Mouse (Mus musculus) kidney, embryonic 14.5 days (tissue): ENCODE data around the gene Fam169b. TPM values are rescaled to one million over a fixed set of nuclear protein-coding genes. Genes with fewer than 3 reads are reported as not detected.

Experiments
- ATAC-seq: fragments of 200-750 bp; cut with Nextera tagmentation; 2 replicates; pipeline ENCODE4 v1.8.0; 2017; ENCODE audit warnings: moderate number of reproducible peaks, mild to moderate bottlenecking, moderate TSS enrichment, moderate library complexity; ENCODE audit not compliant: low FRiP score, low TSS enrichment
- H3K27ac ChIP-seq: fragments of 300-500 bp; sonication (generic); 2 replicates; pipeline ENCODE4 v1.5.1; 2014; ENCODE audit warnings: low read depth, mild to moderate bottlenecking, low read length, moderate library complexity, mixed read lengths
- H3K27me3 ChIP-seq: fragments of 300-500 bp; sonication (generic); 2 replicates; pipeline ENCODE4 v1.6.1; 2014; ENCODE audit warnings: mild to moderate bottlenecking, low read length; ENCODE audit not compliant: control insufficient read depth, insufficient read depth
- H3K36me3 ChIP-seq: fragments of 300-500 bp; sonication (generic); 2 replicates; pipeline ENCODE4 v1.6.1; 2014; ENCODE audit warnings: low read length, mixed read lengths; ENCODE audit not compliant: control insufficient read depth, insufficient read depth
- H3K4me1 ChIP-seq: fragments of 300-500 bp; sonication (generic); 2 replicates; pipeline ENCODE4 v1.6.1; 2014; ENCODE audit warnings: low read length, mixed read lengths; ENCODE audit not compliant: control insufficient read depth, insufficient read depth
- H3K4me2 ChIP-seq: fragments of 300-500 bp; sonication (generic); replicated peaks from 2 replicates; pipeline ENCODE4 v1.6.1; 2014; ENCODE audit warnings: low read depth, mild to moderate bottlenecking, low read length
- H3K4me3 ChIP-seq: fragments of 300-500 bp; sonication (generic); 2 replicates; pipeline ENCODE4 v1.5.1; 2014; ENCODE audit warnings: mild to moderate bottlenecking, low read length
- H3K9ac ChIP-seq: fragments of 300-500 bp; sonication (generic); 2 replicates; pipeline ENCODE4 v1.6.1; 2014; ENCODE audit warnings: low read depth, mild to moderate bottlenecking, low read length, moderate library complexity
- H3K9me3 ChIP-seq: fragments of 300-500 bp; sonication (generic); 2 replicates; pipeline ENCODE4 v1.6.1; 2016; ENCODE audit warnings: low read length; ENCODE audit not compliant: control insufficient read depth
- whole genome bisulfite sequencing: fragments of 180-500 bp; shearing (Covaris S2); extraction: QIAGEN DNeasy Blood & Tissue Kit; methylation state at CpG from one replicate; pipeline ENCODE4 v1.1.7; 2014; 5-methylcytosine and 5-hydroxymethylcytosine counted together
- polyA plus RNA-seq: library from polyadenylated mRNA; unstranded; fragments of >200 nt; fragmentation: Nextera tagmentation; extraction: Ambion mirVana; gene quantifications from 2 replicates; pipeline ENCODE4 v1.2.1, GENCODE M21; 2014

Gene Fam169b
- polyA plus RNA-seq, 1 experiment from 2014 or later, result 1.0 TPM

DNA sequence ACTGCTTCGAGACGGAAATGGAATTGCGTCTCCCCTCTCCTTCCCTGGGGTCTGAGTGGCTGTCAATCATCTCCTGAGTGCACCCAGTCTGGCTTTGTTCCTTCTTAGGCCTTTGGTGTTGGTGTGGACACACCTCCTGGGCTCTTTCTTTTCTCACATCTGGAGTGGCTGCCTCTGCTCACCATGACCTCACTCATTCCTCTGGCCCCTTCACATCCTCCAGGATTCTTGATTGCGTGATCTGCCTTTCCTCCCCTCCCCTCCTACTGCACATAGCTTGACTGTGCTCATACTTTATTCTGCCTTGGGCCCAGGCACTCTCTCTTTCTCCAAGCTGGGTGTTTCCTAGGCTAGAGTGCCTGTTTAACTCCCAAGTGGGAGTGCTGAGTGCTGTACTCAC, 41.4 kb downstream of the Fam169b start:
- H3K27me3 ChIP-seq, result no peaks in the 10 kb centered on the region
- no peak overlapping the region for H3K27ac ChIP-seq
- no peaks in the 10 kb centered on the region for H3K9me3 ChIP-seq
- no peak overlapping the region for H3K9ac ChIP-seq
- WGBS, result 83% methylated on average over 4 of the region's 4 CpGs
- ATAC-seq, result no peak
- no peak overlapping the region for H3K4me2 ChIP-seq
- no peaks in the 10 kb centered on the region for H3K36me3 ChIP-seq
- H3K4me1 ChIP-seq, result no peaks in the 10 kb centered on the region
- no peak overlapping the region for H3K4me3 ChIP-seq

DNA sequence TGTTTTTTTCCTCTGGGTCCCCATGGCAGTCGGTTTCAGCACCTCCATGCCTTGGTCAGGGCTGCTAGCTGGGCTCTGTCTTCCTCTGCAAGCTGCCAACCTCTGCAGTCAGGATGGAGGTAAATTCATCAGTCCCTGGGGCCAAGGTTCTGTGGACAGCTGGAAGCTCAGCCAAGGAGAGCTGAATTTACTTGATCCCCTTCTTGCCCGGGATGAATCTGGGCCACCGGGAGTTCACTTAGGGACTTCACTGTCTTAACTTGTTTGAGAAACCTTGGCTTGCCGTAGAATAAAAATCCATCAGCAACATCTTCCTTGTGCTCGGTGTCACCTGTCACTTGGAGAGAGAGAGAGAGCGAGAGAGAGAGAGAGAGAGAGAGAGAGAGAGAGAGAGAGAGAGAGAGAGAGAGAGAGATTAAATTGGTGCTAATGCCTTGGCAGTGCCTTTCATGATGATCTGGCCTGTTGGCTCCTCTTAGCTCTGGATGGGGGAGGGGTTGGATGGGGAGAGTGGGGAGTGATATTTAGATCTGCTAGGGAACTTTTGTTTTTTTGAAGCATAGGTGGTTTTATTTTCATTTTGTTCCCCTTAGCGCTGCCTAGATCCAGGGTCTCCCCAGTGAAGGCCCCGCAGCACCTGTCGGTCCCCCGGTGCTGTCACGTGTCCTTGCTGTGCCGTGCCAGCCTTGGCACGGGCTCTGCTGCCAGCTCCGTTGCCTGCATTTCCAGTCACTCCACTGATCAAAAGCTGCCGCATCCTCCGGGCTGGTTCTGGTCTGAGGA, 44.6 kb downstream of the Fam169b start:
- Histone ChIP-seq H3K4me1 (no peaks in the 10 kb centered on the region), H3K27me3 (no peaks in the 10 kb centered on the region), H3K4me2 (no peak overlapping the region), H3K4me3 (no peak overlapping the region), H3K27ac (no peak overlapping the region), H3K9me3 (no peaks in the 10 kb centered on the region), H3K9ac (no peak overlapping the region), H3K36me3 (no peaks in the 10 kb centered on the region)
- 83% methylated on average over 16 of the region's 16 CpGs for WGBS
- no peak for ATAC-seq

DNA sequence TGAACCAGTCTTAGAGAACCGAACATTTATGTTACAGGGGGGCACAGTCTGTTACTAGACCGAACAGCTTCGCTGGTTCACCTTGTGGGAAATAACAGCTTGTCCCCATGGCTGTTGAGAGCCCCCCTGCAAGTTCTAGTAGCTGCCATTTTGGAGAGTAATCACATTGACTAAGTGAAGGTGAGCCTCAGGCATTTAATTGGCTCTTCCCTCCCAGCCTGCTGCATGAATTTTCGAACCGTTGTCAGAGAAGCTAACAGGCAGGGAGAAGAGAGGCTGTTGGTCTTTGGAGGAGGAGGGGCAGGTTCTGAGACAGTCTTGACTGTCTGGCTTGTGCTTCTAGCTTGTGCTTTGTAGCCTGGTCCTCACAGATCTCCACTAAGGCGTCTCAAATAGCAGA, 45.3 kb downstream of the Fam169b start:
- no peaks in the 10 kb centered on the region for H3K9me3 ChIP-seq
- ATAC-seq, result no peak
- no peak overlapping the region for H3K4me2 ChIP-seq
- WGBS, result 50% methylated on average over 6 of the region's 6 CpGs
- H3K36me3 ChIP-seq, result no peaks in the 10 kb centered on the region
- no peaks in the 10 kb centered on the region for H3K27me3 ChIP-seq
- no peak overlapping the region for H3K9ac ChIP-seq
- H3K4me1 ChIP-seq, result no peaks in the 10 kb centered on the region
- no peak overlapping the region for H3K27ac ChIP-seq
- no peak overlapping the region for H3K4me3 ChIP-seq

DNA sequence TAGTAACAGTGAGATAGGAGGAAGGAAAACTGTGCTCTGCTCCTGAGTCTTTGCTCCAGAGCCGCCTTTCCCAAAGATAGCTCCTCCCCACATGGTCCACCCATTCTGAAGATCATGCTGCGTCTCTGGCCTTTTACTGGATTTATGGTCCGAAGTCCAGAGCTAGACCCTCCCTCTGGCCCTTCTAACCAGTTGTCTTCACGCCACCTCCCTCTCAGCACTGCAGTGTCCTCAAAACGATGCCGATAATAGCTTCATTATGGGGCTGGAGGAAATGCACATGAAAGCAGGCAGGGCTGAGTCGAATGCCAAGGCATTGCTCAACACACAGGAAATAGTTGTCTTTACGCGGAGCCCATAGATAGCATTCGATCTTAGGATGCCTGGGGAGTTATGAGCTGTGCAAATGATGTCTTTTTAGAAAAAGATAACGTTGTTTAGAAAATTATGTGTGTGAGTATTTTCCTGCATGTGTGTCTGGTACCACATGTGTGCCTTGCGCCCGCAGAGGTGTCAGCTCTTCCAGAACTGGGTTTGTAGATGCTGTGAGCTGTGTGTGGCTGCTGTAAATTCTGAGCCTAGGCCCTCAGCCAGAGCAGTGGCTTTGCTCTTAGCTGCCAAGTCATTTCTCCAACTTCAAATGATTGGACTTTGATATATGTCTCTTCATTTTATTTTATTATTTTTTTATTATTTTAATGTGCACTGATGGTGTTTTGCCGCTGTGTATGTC, 46.6 kb downstream of the Fam169b start:
- Histone ChIP-seq H3K4me2 (no peak overlapping the region), H3K4me1 (no peaks in the 10 kb centered on the region), H3K4me3 (no peak overlapping the region), H3K9ac (no peak overlapping the region), H3K27me3 (no peaks in the 10 kb centered on the region), H3K27ac (no peak overlapping the region), H3K9me3 (no peaks in the 10 kb centered on the region), H3K36me3 (no peaks in the 10 kb centered on the region)
- 69% methylated on average over 14 of the region's 14 CpGs for WGBS
- no peak for ATAC-seq

DNA sequence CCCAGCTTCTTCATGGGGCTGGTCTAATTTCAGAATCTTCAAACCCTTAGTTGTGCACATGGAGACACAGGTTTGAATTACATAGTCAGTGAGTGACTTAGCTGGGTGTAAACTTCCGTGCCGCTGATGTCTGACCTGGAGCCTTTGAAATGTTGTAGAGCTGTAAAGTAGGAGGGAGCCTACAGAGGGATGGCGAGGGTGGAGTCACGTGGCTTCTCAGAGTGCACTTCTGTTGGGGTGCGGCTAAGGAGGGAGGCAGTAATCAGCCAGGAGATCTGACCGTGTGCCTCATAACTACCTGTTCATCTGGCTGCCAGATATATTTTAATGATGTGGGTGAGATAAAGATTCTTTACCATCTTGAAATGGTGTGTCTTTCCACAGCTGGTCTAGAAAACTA, 49.4 kb downstream of the Fam169b start:
- no peak overlapping the region for H3K4me2 ChIP-seq
- no peaks in the 10 kb centered on the region for H3K4me1 ChIP-seq
- ATAC-seq, result no peak
- H3K9ac ChIP-seq, result no peak overlapping the region
- no peak overlapping the region for H3K4me3 ChIP-seq
- H3K9me3 ChIP-seq, result no peaks in the 10 kb centered on the region
- WGBS, result 48% methylated on average over 6 of the region's 6 CpGs
- H3K36me3 ChIP-seq, result no peaks in the 10 kb centered on the region
- H3K27ac ChIP-seq, result no peak overlapping the region
- no peaks in the 10 kb centered on the region for H3K27me3 ChIP-seq

DNA sequence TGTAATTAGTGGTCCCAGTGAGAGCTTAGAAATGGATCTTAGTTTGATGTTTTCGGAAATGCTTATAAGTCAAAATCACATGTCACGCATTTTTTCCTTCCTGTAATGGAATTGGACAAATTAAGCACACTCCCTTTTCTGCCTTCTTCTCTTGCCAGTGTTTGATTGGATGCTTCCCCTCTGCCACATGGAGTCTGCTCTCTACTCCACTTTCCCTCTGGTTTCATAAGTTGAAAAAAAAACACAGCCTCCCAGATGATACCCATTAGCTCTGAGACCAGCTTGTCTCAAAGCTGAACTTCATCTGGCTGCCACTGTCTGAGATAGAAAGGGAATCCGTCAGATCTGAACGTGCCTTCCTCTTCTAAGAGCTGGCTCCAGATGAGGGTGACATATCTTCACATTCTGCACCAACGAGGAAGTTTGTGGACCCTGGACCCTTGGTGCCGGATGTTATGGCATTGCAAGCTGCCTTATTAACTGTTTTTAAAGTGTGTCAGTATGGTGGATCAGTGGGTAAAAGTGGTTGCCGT, 52.6 kb downstream of the Fam169b start:
- Histone ChIP-seq H3K9me3 (no peaks in the 10 kb centered on the region), H3K27ac (no peak overlapping the region), H3K9ac (no peak overlapping the region), H3K27me3 (no peaks in the 10 kb centered on the region), H3K4me3 (no peak overlapping the region), H3K4me2 (no peak overlapping the region), H3K36me3 (no peaks in the 10 kb centered on the region), H3K4me1 (no peaks in the 10 kb centered on the region)
- no peak for ATAC-seq
- WGBS, result 83% methylated on average over 7 of the region's 7 CpGs

DNA sequence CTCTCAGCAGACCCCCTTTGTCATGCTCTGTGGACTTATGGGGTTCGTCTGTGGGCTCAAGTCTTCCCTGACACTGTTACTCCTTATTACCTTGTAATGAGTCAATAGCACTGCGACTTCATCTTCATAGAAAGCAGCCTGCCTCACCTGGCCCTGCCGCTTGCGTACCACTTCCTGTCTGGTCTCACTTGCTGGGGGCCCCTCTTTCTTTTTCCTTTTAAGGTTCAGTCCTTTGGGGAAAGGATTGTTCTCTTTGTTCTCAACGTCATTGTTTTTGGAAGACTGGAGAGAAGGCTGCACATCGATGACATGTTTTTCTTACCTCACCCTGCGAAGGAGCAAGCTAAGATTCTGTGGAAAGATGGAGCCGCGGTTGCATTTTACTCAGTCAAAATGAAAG, 55.4 kb downstream of the Fam169b start:
- H3K9ac ChIP-seq, result no peak overlapping the region
- ATAC-seq, result no peak
- no peaks in the 10 kb centered on the region for H3K27me3 ChIP-seq
- H3K4me3 ChIP-seq, result no peak overlapping the region
- no peak overlapping the region for H3K27ac ChIP-seq
- H3K36me3 ChIP-seq, result no peaks in the 10 kb centered on the region
- H3K4me2 ChIP-seq, result no peak overlapping the region
- H3K4me1 ChIP-seq, result no peaks in the 10 kb centered on the region
- 79% methylated on average over 9 of the region's 9 CpGs for WGBS
- H3K9me3 ChIP-seq, result no peaks in the 10 kb centered on the region

DNA sequence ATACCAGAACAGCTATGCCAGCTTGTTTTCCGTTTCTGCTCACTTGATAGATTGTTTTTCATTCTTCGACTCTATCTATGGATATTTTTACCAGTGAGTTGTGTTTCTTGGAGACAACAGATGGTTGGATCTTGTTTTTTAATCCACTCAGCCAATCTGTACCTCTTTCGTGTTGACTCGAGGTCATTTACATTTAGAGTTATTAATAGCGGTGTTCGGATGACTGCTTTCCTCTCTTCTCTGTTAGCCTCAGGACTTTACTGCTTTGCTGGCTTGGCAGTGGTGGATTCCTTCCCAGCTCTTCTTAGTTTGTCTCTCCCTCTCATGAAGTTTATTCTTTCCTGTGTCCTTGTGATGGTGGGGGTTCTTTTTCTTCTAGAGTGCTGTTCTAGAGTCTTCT, 59.2 kb downstream of the Fam169b start:
- H3K4me3 ChIP-seq, result no peak overlapping the region
- ATAC-seq, result no peak
- no peak overlapping the region for H3K9ac ChIP-seq
- no peak overlapping the region for H3K4me2 ChIP-seq
- H3K27me3 ChIP-seq, result no peaks in the 10 kb centered on the region
- H3K36me3 ChIP-seq, result no peaks in the 10 kb centered on the region
- H3K9me3 ChIP-seq, result no peaks in the 10 kb centered on the region
- H3K27ac ChIP-seq, result no peak overlapping the region
- H3K4me1 ChIP-seq, result no peaks in the 10 kb centered on the region
- WGBS, result 90% methylated on average over 6 of the region's 6 CpGs

DNA sequence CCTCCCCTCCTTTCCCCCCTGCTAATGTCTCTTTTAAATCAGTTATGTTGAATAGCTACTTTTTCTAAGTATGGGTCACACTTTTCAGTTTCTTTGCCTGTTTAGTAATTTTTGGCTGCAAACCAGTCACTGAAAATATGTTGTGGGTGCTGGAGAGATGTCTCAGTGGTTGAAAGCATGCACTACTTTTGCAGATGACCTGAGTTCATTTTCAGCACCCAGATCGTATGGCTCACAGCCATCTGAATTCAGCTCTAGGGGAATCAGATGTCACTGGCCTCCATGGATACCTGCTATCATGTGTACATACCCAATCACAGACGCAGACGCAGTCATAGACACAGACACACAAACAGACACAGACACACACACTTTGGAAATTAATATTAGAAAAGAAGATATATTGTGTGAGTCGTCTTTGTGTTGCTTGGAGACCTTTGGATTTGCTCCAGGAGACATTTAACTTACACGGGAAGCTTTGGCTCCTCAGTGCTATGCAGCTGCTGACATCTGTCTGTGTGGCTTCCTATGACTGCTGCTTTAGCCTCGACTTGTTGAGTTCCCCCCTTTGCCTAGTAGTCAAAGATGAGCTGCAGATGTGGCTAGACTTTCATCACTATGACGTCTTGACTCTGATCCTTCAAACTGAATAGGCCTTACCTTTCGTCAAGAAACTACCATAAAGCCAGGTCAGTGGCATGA, 63.6 kb downstream of the Fam169b start:
- no peaks in the 10 kb centered on the region for H3K9me3 ChIP-seq
- no peak overlapping the region for H3K9ac ChIP-seq
- no peak for ATAC-seq
- H3K27ac ChIP-seq, result no peak overlapping the region
- no peak overlapping the region for H3K4me2 ChIP-seq
- no peaks in the 10 kb centered on the region for H3K36me3 ChIP-seq
- WGBS, result 62% methylated on average over 8 of the region's 8 CpGs
- H3K4me3 ChIP-seq, result no peak overlapping the region
- H3K4me1 ChIP-seq, result no peaks in the 10 kb centered on the region
- no peaks in the 10 kb centered on the region for H3K27me3 ChIP-seq
